Mouse (Mus musculus): ENCODE results near the gene Rab4a.

DNA sequence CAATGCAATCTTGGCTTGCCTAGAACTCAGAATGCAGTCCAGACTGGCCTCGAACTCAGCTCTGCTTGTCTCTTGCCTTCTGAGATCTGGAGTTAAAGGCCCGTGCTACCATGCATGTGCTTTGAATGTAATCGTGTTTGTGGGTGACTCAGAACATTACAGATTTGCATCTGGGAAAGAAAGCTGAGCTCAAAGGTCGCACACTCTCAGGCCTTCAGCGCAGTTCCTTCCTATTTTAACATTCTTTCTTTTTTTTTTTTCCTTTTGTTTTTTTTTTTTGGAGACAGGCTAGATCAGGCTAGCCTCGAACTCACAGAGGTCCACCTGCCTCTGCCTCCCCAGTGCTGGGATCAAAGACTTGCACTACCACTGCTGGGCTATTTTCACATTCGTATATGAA is 1.2 kb upstream of the Rab4a start:
- TF ChIP-seq CTCF (IDR thresholded peaks at IDR 0.05; ENCODE audit: borderline replicate concordance, control insufficient read depth, extremely low read depth, insufficient read depth, low read length, poor library complexity) (no peak), POLR2A (IDR thresholded peaks at IDR 0.05; ENCODE audit: control insufficient read depth, extremely low read depth, insufficient read depth, low read length, poor library complexity) (no peak)
